Mouse (Mus musculus) midbrain, embryonic 15.5 days (tissue): Measurements from ENCODE around the gene Sox9. TPM values are rescaled to one million over a fixed set of nuclear protein-coding genes. Genes with fewer than 3 reads are reported as not detected.

Experiments used
- ATAC-seq: fragments of 200-750 bp; cut with Nextera tagmentation; replicated peaks from 2 replicates; pipeline ENCODE4 v1.8.0; 2017; ENCODE audit warnings: moderate TSS enrichment
- H3K27ac ChIP-seq: fragments of 300-500 bp; sonication (generic); 2 replicates; pipeline ENCODE4 v1.5.1; 2015; ENCODE audit warnings: mild to moderate bottlenecking, inconsistent platforms
- H3K27me3 ChIP-seq: fragments of 300-500 bp; sonication (generic); replicated peaks from 2 replicates; pipeline ENCODE4 v1.6.1; 2015; ENCODE audit warnings: inconsistent platforms
- H3K36me3 ChIP-seq: fragments of 300-500 bp; sonication (generic); replicated peaks from 2 replicates; pipeline ENCODE4 v1.6.1; 2015; ENCODE audit warnings: inconsistent platforms
- H3K4me1 ChIP-seq: fragments of 300-500 bp; sonication (generic); 2 replicates; pipeline ENCODE4 v1.6.1; 2015; ENCODE audit warnings: inconsistent platforms
- H3K4me2 ChIP-seq: fragments of 300-500 bp; sonication (generic); 2 replicates; pipeline ENCODE4 v1.6.1; 2015; ENCODE audit warnings: inconsistent platforms, mild to moderate bottlenecking, moderate library complexity
- H3K4me3 ChIP-seq: fragments of 300-500 bp; sonication (generic); 2 replicates; pipeline ENCODE4 v1.5.1; 2015; ENCODE audit warnings: mild to moderate bottlenecking, inconsistent platforms
- H3K9ac ChIP-seq: fragments of 300-500 bp; sonication (generic); 2 replicates; pipeline ENCODE4 v1.6.1; 2015; ENCODE audit warnings: mild to moderate bottlenecking, inconsistent platforms
- H3K9me3 ChIP-seq: fragments of 300-500 bp; sonication (generic); 2 replicates; pipeline ENCODE4 v1.6.1; 2016; ENCODE audit warnings: inconsistent platforms
- WGBS: fragments of 180-500 bp; shearing (Covaris S2); methylation state at CpG from one replicate; pipeline ENCODE4 v1.1.7; 2015; ENCODE audit warnings: mixed read lengths; 5-methylcytosine and 5-hydroxymethylcytosine counted together
- polyA plus RNA-seq: library from polyadenylated mRNA; unstranded; fragments of >200 nt; fragmentation: Nextera tagmentation; extraction: Ambion mirVana; gene quantifications from 2 replicates; pipeline ENCODE4 v1.2.1, GENCODE M21; 2015

Gene Sox9
- polyA plus RNA-seq, 1 experiment from 2014 or later, result 43.0 TPM

DNA sequence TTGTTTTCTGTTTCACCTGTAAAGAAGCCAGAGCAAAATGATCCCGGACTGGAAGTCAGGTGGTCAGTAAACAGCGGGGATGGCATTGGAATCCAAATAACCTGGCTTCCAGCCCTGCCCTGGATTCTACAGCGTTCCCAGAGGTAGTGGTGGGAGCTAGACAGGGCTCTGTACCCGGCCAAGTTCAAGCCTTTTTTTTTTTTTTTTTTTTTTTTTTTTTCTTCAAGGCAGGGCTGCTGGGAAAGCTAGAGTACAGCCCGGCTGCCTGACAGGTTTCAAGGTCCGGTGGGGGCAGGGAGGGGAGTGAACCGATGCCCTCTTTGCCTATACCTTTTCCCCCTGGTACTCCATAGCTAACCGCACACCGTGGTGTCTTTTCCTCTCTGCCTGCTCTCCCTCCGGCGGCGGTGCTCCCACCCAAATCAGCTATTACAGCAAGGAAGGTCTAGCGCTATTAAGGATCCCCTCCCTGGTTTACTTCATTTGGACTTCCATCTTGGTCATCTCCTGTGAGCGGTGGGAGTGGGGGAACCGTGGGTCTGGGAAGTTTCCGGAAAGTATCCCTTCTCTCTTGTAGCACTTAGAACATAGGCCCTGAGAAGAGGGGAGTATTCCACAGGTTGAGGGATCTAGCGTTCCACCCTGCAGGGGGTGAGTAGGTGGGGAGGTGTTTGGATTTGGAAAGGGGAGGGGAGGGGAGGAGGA is 28.6 kb downstream of the Sox9 start:
- peak; percentile 51; the same call in 1 of the 2 replicates for ATAC-seq
- peak overlapping the region; percentile 18; the same call in 1 of the 2 replicates for H3K9ac ChIP-seq
- H3K27me3 ChIP-seq, result no peaks in the 10 kb centered on the region
- H3K4me2 ChIP-seq, result peak overlapping the region; percentile 52
- peak overlapping the region; percentile 22 for H3K4me3 ChIP-seq
- H3K4me1 ChIP-seq, result peaks cover 25% of the 10 kb centered on the region
- peak overlapping the region; percentile 65 for H3K27ac ChIP-seq
- no peaks in the 10 kb centered on the region for H3K36me3 ChIP-seq
- 2% methylated on average over 17 of the region's 17 CpGs for WGBS
- no peaks in the 10 kb centered on the region for H3K9me3 ChIP-seq

DNA sequence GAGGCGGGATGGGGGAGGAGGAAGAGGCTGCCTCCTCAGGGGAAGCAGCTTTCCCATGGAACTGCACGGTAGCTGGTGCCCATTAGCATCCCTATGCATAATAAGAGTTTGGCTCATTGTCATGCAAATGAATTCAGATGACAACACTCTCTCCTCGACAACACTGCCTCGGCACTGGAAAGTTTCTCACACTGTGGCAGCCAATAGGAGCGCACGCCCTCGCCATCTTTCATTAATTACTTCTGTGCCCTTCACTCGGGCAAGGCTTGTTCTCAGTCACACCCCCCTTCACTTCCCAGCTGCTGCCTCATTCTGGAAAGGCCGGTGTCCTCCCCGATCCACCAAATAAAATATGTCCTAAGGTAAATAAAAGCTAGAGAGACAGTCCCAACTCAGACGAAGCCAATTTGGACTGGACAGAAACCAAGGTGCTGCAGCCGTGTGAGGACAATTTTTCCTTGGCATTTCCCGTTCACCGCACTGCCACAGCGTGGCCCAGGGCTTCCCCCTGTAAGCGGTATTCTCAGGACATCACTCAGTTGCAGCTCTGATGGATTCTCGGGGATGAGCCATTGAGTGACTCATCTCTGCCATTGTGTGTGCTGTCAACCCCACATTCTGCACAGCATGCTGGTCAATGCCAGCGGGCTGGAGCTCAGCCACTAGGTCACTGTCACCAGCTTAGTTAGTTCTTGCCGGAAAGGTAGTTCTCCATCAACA is 29.3 kb downstream of the Sox9 start:
- no peaks in the 10 kb centered on the region for H3K36me3 ChIP-seq
- ATAC-seq, result peak; percentile 95
- H3K4me3 ChIP-seq, result peak overlapping the region; percentile 22
- H3K27me3 ChIP-seq, result no peaks in the 10 kb centered on the region
- H3K4me2 ChIP-seq, result peak overlapping the region; percentile 52
- peak overlapping the region; percentile 72 for H3K27ac ChIP-seq
- peak overlapping the region; percentile 18; the same call in 1 of the 2 replicates for H3K9ac ChIP-seq
- 1% methylated on average over 19 of the region's 19 CpGs for WGBS
- no peaks in the 10 kb centered on the region for H3K9me3 ChIP-seq
- H3K4me1 ChIP-seq, result peaks cover 25% of the 10 kb centered on the region

DNA sequence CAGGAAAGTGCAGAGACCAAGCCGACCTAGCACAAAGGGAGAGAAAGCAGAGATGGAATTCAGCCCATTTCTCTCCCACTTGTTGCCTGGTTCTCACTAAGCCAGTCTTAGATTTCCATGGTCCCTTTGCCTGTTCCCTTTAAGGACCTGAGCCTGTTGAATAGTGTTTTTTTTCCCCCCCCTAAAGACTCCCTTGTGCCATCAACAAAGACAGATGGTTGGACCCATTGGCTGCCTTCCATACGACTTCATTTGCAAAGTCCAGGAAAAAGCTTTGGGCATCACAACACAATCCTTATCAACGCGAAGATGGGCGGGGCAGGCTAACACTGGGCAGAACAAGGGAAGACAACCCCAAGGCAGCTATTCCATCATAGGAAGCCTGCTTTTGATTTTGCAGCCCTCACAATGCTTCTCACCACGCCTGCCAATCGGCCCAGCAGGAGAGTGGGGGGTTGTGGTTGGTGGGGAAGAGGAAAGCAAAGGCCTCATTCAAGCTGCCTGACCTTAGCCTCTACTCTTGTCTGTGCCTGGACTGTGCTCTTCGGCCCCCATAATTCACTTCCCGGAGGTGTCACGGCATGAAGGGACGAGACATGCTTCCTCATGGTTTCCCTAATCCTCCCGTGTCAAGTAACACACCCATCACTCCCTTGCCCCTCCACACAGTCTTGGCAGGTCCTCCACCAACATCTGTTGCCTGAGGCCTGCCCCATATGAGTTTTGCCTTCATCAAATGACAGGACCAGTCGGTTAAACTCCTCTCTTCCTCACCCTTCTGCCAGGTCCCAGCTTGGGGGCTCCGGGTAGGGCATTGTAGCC is 36.0 kb downstream of the Sox9 start:
- Histone ChIP-seq H3K4me2 (no peak overlapping the region), H3K4me1 (0 out of 2 replicates have a peak, but pooled peaks cover 3% of the 10 kb centered on the region), H3K9me3 (no peaks in the 10 kb centered on the region), H3K4me3 (no peak overlapping the region), H3K27me3 (no peaks in the 10 kb centered on the region), H3K36me3 (no peaks in the 10 kb centered on the region), H3K27ac (peak overlapping the region; percentile 45; the same call in 1 of the 2 replicates), H3K9ac (no peak overlapping the region)
- 40% methylated on average over 14 of the region's 14 CpGs for WGBS
- peak; percentile 78 for ATAC-seq

GRCm38 (mm10) chr11:112818651-112819270 is 36.7 kb downstream of the Sox9 start:
- Histone ChIP-seq H3K9ac (no peak overlapping the region), H3K4me1 (0 out of 2 replicates have a peak, but pooled peaks cover 3% of the 10 kb centered on the region), H3K27me3 (no peaks in the 10 kb centered on the region), H3K4me3 (no peak overlapping the region), H3K4me2 (no peak overlapping the region), H3K9me3 (no peaks in the 10 kb centered on the region), H3K27ac (no peak overlapping the region), H3K36me3 (no peaks in the 10 kb centered on the region)
- 53% methylated on average over 7 of the region's 7 CpGs for WGBS
- ATAC-seq, result peak; percentile 30; the same call in 1 of the 2 replicates

DNA sequence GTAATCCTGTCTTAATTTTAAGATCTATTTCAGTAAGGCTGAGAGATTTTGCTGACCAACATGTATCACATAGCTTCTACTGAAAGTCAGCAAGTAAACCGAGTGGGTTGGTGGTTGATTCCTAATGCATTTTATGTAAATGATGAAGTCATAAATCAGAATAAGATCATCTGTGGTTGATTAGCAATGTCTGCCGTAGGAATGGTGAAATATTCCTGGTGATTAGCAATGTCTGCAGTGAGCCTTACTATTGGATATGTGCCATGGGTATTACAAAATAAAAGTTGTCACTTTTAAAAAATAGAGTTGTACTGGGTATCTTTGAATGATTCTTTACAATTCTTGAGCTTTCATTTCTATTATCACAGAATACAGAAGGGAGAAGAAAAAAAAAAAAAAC is 39.5 kb downstream of the Sox9 start:
- no peak for ATAC-seq
- 83% methylated on average over 2 of the region's 2 CpGs for WGBS
- peaks cover 8% of the 10 kb centered on the region; the same call in 1 of the 2 replicates for H3K4me1 ChIP-seq
- H3K27me3 ChIP-seq, result no peaks in the 10 kb centered on the region
- H3K4me2 ChIP-seq, result no peak overlapping the region
- no peaks in the 10 kb centered on the region for H3K9me3 ChIP-seq
- H3K36me3 ChIP-seq, result no peaks in the 10 kb centered on the region
- no peak overlapping the region for H3K9ac ChIP-seq
- H3K4me3 ChIP-seq, result no peak overlapping the region
- no peak overlapping the region for H3K27ac ChIP-seq

DNA sequence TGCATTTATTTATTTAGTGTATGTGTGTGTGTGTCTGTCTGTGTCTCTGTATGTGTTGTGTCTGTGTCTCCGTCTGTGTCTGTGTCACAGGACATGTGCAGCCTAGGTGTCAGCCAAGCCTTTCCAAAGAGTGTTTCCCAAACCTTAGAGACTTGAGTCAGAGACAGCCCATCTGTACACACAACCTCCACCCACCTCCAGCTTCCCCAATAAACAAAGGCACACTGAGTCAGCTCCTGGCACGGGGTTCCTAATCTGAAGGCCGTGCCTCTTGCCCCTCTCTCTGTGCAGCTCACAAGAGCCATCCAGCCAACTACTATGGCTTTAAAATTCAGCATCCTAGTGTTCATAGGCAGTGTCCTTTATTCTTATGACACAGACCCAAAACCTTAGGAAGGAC is 42.1 kb downstream of the Sox9 start:
- Histone ChIP-seq H3K27ac (no peak overlapping the region), H3K9ac (no peak overlapping the region), H3K4me2 (no peak overlapping the region), H3K4me1 (peaks cover 9% of the 10 kb centered on the region; the same call in 1 of the 2 replicates), H3K4me3 (no peak overlapping the region), H3K36me3 (no peaks in the 10 kb centered on the region), H3K27me3 (no peaks in the 10 kb centered on the region), H3K9me3 (no peaks in the 10 kb centered on the region)
- no peak for ATAC-seq
- 71% methylated on average over 3 of the region's 3 CpGs for WGBS

DNA sequence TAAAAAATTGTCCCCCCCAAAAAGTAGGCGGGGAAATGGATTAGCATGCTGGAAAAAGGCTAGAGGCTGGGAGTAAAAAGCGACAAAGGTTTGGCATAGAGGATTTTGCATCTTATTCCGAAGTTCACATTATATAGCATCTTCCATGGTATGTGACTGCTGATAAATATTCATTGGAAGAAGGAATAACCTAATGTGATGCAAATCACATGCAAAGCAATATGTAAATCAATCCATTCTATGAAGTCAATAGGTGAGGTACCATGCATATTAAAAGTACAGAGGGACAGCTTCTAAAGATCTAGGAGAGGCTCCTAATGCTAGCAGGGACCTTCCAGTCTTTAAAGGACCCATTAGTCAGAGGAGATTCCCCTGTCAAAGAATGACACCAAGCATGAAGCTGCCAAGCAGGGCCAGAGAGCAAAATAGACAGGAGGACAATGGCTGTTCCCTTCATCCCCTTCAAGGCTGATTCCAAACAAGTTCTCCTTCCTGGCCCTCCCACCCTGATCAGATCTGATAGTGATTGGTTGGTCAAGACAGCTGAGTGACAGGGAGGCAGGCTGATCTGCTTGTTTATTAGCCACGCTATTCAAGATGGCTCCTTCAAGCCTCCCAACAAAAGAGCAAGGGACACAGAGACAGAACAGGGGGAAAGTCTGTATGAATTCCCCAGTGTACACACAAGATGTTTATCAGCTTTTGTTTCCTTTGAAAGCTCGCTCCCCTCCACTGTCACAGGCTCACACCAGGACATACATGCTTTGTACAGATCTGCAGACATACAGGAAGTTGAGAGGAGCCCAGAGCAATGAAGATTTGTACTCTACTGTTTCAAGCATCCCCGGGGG is 44.4 kb downstream of the Sox9 start:
- no peaks in the 10 kb centered on the region for H3K27me3 ChIP-seq
- H3K36me3 ChIP-seq, result no peaks in the 10 kb centered on the region
- peak; percentile 67 for ATAC-seq
- WGBS, result 43% methylated on average over 6 of the region's 6 CpGs
- H3K27ac ChIP-seq, result 0 out of 2 replicates have a peak overlapping the region, but pooled peaks have one; percentile 62
- no peak overlapping the region for H3K9ac ChIP-seq
- H3K4me2 ChIP-seq, result no peak overlapping the region
- no peak overlapping the region for H3K4me3 ChIP-seq
- no peaks in the 10 kb centered on the region for H3K9me3 ChIP-seq
- H3K4me1 ChIP-seq, result peaks cover 6% of the 10 kb centered on the region; the same call in 1 of the 2 replicates

DNA sequence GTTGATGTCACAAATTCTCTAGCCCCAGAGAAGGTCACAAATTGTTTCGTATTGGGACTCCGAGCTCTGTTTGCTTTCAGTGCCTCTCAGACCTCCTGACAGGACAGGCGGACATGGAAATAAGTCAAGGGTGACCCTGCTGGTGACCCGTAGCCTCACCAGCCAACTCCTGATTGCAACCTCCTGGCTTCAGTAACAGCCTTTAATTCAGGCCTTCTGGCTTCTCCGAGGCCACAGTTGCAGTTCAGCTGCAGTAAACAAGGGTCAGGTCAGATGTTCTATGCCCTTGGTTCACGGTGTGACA is 45.0 kb downstream of the Sox9 start:
- Histone ChIP-seq H3K27me3 (no peaks in the 10 kb centered on the region), H3K4me2 (no peak overlapping the region), H3K27ac (0 out of 2 replicates have a peak overlapping the region, but pooled peaks have one; percentile 62), H3K36me3 (no peaks in the 10 kb centered on the region), H3K9ac (no peak overlapping the region), H3K9me3 (no peaks in the 10 kb centered on the region), H3K4me1 (peaks cover 6% of the 10 kb centered on the region; the same call in 1 of the 2 replicates), H3K4me3 (no peak overlapping the region)
- ATAC-seq, result no peak
- 31% methylated on average over 6 of the region's 6 CpGs for WGBS

DNA sequence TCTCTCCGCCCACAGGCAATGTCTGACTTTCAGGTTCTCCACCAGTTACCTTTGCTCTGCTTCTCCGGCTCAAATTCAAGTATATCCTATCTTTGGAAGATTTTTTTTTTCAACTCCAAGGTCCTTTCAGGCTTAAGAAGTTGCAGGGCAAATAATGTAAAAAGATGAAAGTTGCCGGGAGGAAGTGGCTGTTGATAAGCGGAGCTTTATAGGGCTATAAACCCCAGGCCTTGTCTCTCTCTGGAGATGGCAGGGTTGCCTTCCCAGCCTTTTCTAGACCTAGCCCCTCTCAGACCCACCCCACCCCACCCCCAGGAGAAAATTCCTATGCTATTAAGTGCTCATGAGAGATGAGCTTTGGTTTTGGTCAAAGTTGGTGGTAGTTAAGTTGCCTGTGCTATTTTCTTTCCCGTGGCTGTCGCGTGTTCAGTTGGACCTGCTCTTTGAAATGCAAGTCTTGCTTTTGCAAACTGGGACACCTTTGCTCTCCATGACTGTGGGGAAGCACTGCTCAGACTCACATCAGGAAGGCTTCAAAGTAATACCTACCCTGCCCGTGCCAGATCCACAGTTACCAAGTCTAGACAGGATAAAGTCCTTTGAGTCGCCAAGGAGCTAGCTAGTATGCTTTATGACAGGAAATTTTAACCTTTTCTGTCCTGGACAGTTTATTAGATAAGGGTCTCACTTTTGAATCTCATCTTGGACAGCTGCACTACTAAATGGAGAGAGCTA is 46.7 kb downstream of the Sox9 start:
- no peak overlapping the region for H3K4me2 ChIP-seq
- WGBS, result 87% methylated on average over 9 of the region's 9 CpGs
- no peak for ATAC-seq

GRCm38 (mm10) chr11:112834245-112835005 is 52.4 kb downstream of the Sox9 start:
- 64% methylated on average over 11 of the region's 11 CpGs for WGBS
- ATAC-seq, result no peak

More for the DNA sequence above, 46.7 kb downstream of the Sox9 start:
- Histone ChIP-seq H3K4me3 (no peak overlapping the region), H3K27ac (no peak overlapping the region), H3K27me3 (no peaks in the 10 kb centered on the region), H3K36me3 (no peaks in the 10 kb centered on the region), H3K9me3 (no peaks in the 10 kb centered on the region), H3K4me1 (peaks cover 16% of the 10 kb centered on the region), H3K9ac (no peak overlapping the region)

More at GRCm38 (mm10) chr11:112834245-112835005, 52.4 kb downstream of the Sox9 start:
- Histone ChIP-seq H3K36me3 (no peaks in the 10 kb centered on the region), H3K4me2 (no peak overlapping the region), H3K9me3 (no peaks in the 10 kb centered on the region), H3K4me1 (peaks cover 13% of the 10 kb centered on the region), H3K27me3 (no peaks in the 10 kb centered on the region), H3K9ac (no peak overlapping the region), H3K27ac (no peak overlapping the region), H3K4me3 (no peak overlapping the region)
